Mouse (Mus musculus) right cerebral cortex, adult 2 months (tissue): ENCODE data around the gene Skp2.
A peak's percentile ranks its signal among the peaks of the same experiment; 100 is the strongest.

Source experiments
- DNase-seq, 2 experiments: peaks; one replicate each; pipeline ENCODE4 v3.0.0; 2021 to 2022; ENCODE audit warnings: low spot score in 2 of 2

Gene Skp2

GRCm38 (mm10) chr15:9075608-9076200 is 79.5 kb downstream of the Skp2 start:
- DNase-seq: no peak

- no peak for DNase-seq
These were observed 80.6 kb downstream of the Skp2 start for GRCm38 (mm10) chr15:9074671-9075070.

GRCm38 (mm10) chr15:9074139-9074538 is 81.1 kb downstream of the Skp2 start:
- no peak for DNase-seq

GRCm38 (mm10) chr15:9073684-9074083 is 81.5 kb downstream of the Skp2 start:
- no peak for DNase-seq

- no peak for DNase-seq
These were observed 82.1 kb downstream of the Skp2 start for GRCm38 (mm10) chr15:9073067-9073608.

GRCm38 (mm10) chr15:9072630-9073029 is 82.6 kb downstream of the Skp2 start:
- no peak for DNase-seq

- DNase-seq: peak in 1 of 2 experiments; percentile 41
These were observed 83.4 kb downstream of the Skp2 start for GRCm38 (mm10) chr15:9071556-9072544.

- DNase-seq: peak; percentile 97 to 98
These were observed 84.2 kb downstream of the Skp2 start, which contains the start of gene Nadk2 for GRCm38 (mm10) chr15:9070912-9071555. TSS of gene Nadk2 (plus strand) at chr15:9071260.

GRCm38 (mm10) chr15:9070353-9070752 is 84.9 kb downstream of the Skp2 start:
- DNase-seq: no peak

- DNase-seq: no peak
These were observed 86.3 kb downstream of the Skp2 start for GRCm38 (mm10) chr15:9068881-9069280.
